Mouse (Mus musculus): ENCODE measurements around the gene Cenpv.
"Not testable (repeated sequence)": the region's sequence is repeated elsewhere in the genome, so short reads cannot be mapped to it uniquely, and the experiment has no call there.

Cenpv gene

DNA sequence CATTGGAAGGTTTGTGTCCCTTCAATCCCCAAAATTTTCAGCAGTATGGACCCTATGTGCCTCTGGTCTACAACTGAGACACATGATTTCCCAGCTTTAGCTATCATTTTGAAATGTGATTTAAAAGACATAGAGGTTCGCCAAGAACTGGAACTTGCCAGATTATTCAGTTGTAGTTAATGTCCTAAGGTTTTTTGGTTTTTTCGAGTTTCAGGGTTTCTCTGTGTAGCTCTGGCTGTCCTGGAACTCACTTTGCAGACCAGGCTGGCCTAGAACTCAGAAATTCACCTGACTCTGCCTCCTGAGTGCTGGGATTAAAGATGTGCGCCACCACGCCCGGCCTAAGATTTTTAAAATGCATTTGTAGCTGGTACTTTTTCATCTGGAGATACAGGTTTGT is 14.6 kb upstream of the Cenpv start:
- DNase-seq: no peak

DNA sequence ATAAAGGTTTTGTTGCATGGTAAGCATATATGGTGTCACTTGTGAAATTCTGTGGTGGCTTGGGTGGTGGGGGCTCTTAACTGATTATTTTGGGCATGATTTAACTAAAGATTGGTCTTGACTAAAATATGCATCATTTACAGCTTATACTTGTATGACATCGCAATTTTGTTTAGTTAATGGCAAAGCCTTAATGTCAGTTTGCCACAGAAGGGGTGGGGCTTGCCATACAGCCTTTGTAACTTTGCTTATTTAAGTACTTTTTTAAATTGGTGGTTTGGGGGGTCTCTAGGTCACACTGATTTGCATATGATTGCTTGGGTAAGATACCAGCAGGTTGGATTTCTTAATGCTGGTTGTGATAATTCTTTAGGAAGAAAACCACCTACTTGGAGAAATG is 14.1 kb upstream of the Cenpv start:
- DNase-seq: no peak

DNA sequence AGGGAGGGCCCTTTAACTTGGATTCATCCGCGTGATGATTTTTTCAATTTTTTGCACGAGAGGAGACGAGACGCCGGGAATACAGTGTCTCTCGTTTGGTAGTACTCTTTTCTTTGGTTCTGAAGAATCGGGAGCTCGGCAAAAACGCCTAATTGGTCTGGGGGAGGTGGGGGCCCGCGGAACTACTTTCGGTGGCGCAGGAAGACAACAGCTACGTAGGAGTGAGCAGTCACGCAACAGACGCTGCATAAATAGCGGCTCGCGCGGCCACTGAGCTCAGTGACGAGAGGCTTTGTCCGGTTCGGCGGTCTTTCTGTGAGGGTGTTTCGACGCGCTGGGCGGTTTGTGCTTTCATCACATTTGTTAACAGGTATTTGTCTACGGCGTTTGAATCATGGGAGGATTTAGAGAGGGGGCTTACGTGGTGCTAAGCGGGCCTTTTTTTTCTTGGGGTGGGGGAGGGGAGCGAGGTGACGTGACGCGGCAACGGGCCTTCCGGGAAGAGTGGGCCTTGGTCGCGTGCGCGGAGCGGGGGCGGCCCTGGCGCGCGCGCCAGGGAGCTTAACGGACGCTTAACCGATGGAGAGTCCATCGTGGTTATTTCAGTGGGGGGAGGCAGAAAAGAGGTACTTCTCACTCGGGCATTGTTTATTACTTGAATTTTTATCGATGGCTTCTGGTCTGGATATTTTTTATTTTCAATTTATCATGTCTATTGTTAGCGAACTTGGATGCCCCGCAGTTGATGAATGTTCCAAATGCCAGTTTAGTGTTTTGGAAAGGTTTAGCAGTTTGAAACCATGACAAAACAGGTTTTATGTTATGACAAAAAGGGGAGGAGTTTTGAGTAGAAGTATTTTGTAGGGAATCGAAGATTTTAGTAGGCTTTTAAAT is 12.4 kb upstream of the Cenpv start:
- DNase-seq: peak; percentile 94

DNA sequence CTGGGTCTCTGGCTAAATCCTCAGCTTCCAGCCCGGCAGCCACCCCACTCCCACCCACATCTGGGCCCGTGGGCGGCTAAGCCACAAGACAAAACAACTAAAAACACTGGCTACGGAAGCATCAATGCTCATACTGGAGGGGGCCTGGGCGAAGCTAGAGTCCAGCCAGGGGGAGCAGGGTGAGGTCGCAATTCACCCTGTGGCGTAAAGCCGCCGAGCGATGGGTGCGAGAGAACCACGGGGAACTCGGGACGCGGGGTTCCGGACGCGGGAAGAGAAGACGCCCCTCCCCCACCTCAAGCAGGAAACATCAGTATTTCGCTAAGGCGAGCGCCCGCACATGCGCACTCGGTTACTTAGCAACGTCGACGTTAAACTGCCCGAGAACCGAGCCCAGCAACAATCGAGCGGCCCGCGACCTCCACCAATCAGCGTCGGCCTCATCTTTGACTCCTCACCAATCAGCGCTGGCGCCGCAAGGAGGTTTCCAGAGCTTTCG is 11.7 kb upstream of the Cenpv start, which contains the start of gene Ubb:
Ubb (plus strand) TSS at position 445 of the 499 bp plus-strand sequence.
- DNase-seq: peak; percentile 100

DNA sequence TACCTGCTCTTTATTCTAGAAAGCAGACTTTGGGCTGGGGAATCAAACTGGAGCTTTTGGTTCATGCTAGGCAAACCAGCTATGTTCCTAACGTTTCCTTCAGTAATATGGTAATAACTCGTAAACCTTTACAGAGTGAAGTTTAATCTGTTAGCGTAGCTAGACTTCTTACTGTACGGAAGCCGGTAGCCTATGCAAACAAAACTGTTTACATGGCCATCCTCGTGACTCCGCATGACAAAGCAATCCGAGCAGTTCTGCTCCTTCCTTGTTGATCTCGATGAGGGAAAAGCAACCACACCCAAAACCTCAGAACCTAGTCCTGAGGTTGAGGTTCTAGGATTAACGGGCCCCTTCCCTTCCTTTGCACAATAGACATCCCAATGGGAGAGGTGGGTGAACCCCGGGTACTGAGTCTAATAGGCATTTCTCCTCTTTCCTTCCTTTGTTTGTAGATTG is 11.2 kb upstream of the Cenpv start:
- DNase-seq: peak; percentile 66

DNA sequence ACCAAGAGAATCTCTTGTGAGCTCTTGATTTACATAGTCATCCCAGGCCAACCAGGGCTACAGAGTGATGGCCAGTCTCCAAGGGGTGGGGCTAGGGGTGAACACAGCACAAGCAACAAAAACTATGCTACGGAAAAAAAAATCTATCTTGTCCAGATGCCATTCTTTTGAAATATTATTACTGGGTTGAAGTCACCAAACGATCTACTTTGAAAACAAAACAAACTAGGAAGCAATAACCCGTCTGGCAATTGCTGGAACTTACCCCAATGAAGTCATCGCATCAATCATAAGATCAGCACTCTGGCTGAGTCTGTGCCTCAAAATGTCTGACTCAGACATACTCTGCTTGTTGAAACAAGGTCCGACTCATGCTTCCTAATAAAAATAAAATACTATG is 10.7 kb upstream of the Cenpv start:
- DNase-seq: peak; percentile 83

DNA sequence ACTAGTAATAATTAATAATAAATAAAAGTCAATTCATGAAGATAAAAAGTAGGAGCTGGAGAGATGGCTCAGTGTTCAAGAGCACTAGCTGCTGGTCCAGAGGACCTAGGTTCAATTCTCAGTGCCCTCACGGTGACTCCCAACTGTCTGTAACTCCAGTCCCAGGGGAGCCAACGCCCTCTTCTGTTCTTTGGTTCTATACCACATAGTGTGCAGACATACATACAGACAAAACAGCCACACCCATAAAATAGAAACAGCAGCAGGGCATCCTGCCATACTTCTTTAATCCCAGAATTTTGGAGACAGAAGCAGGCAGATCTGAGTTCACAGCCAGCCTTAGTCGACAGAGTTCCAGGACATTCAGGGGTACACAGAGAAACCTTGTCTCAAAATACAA is 4.9 kb upstream of the Cenpv start:
- DNase-seq: no peak

DNA sequence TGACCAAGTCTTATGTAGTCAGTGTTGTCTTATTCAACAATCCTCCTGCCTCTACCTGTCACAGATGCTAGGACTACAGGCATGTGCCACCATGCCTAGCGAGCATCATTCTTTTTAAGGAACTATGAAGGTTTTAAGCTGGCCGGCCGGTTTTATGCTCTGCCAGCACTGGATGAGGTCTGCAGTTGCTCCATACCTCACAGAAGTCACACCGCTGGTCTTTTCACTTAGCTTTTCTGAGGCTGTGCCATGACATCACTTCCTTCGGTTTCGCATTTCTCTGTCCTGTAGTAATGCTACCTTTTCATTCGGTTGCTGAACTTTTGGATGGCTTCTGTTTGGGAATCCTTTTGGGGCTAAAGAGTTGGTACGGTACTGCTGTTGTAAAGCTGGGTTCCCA is 2.5 kb upstream of the Cenpv start:
- DNase-seq: no peak

DNA sequence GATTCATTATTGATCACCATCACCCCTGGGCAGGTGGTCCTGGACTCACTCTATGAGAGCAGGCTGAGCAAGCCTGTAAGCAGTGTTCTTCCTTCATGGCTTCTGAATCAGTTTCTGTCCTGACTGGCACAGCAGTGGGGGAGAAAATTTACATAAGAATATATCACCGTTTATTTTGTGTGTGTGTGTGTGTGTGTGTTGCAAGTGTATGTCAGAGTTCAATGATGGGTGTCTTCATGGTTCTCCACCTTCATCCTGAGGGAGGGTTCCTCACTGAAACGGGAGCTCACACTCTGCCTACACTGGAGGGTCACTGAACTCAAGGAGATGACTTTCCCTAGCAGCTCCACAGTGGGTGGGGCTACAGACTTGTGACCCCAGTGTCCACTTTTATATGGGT is 1.9 kb upstream of the Cenpv start:
- DNase-seq: no peak

DNA sequence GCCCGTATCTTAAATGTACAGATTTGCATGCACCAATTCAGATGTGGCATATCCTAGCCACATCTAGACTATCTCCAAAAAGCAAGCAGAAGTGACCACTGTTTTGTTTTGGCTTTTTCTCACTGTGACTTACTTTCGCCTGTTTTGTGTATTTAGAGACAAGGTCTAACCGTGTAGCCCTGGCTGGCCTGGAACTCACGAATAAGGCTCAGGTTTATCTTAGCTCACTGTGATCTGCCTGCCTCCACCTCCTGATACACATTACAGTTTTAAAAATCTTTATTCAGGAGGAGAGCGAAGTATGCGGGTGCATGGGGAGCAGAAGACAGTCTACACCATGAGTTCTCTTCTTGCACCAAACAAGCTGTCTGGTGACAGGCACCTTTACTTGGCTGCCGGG is 1.1 kb upstream of the Cenpv start:
- no peak for DNase-seq

DNA sequence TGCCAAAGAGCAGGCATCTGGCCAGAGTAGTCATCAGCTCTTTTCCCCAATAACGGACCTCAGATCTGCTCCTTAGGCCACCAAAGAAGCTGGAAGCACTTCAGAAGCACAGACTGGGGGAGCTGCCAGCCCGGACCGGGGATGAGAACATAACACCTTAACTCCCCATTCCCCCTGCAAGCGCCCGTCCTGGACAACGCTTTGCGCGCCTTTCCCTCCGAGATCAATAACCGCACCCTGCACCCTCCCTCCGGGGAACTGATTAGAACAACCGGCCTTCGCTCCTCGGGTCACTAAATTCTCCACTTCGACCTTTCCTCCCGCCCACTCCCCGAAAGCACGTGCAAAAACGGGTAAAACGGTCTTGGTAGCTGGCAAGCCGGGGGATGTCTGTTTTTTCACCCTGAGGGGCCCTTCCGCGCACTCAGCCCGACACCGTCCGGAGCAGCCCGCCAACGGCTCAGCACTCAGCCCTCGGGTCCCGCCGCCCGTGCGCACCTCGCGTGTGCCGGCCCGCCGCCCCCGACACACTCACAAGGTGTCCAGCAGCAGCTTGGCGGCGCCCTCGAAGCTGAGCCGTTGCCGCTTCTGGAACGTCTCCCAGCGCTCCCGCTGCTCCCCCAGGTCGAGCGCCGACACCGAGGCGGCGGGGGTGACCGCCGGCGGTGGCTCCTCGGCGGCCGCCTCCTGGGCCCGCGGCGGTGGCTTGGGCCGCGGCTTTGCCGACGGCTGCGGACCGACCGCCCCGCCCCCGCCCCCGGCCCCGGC is 556 bp downstream of the Cenpv start:
- peak; percentile 68 for DNase-seq

DNA sequence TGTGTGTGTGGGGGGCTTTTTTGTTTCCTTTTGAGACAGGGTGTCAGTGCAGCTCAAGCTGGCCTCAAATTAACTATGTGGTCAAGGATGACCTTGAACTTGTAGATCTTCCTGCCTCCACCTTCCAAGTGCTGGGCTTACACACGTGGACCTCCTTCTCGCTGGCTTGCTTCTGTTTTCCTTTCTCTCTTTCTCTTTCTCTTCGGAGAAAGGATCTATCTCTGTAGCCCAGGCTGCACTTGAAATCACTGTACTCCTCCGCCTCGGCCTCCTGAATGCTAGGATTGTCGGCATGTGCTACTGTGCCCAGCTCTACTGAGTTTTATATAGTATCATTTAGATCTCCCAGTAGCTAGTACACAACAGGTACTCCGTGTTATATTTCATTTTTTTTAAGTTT is 1.5 kb downstream of the Cenpv start:
- DNase-seq: no peak

DNA sequence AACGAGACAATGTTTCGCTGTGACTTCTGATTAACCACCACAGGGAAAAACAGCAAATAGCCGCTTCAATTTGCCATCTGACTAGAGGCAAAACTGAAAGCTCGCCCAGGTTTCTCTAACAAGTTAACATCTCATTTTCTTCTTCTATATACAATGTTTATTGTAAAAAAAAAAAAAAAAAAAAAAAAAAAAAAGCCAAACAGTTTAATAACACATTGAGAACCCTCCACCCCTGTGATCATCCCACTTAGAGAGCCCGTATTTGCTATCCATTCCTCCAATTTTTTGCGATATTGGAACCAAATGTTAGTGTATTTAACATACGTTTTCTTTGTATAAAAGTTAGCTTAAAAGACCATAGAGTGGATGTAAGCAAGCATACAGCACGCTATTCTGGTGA is 2.0 kb downstream of the Cenpv start:
- DNase-seq: no peak

DNA sequence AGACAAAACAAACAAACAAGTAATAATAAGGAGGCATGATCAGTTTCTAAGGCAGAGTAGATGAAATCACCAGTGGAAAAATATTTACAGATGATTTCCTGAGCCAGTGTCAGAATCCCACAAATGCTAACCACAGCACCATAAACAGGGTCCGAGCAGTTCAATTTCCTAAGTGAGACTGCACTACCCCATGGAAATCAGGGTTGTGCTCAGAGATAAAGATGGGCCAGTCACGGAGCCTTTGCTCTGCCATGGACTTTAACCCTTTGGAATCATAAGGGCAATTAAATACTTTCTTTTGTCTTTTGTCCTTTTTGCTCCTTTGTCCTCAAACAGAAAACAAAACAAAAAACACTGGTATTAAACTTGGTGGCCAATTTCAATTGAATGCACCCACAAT is 16.8 kb downstream of the Cenpv start:
- DNase-seq: no peak

DNA sequence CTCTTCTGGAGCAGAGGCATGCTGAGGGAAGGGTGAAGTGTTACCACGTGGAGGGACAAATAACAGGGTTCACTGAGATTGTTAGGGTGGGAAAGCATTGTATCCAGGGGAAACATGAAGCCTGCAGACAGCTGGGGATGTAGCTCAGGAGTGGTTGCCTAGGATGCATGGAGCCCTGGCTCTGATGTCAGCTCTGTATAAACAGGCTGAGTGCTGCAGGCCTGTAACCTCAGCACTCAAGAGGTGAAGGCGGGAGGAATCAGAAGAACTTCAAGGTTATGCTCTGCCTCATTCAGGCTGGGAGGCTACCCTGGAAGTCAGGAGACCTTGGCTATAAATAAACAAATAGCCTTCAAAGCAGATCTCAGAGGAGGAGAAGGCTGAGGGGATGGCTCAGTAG is 20.1 kb downstream of the Cenpv start:
- no peak for DNase-seq

DNA sequence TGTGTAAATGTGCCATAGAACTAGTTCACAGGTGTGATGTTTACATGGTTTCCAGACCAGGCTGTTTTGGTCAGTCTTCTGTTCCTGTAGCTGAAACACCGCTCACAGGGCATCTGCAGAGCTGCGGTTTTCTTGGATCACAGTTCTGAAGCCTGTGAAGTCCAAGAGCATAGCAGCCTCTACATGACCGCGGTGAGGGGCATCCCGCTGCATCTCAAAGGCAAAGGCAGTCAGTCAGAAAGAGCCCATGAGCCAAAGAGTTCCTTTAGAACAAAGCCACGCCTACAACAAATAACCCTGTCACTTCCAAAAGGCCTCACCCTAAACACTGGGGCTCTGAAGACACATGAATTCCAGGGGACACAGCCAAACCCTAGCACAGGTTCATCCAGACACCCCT is 25.8 kb downstream of the Cenpv start:
- no peak for DNase-seq

DNA sequence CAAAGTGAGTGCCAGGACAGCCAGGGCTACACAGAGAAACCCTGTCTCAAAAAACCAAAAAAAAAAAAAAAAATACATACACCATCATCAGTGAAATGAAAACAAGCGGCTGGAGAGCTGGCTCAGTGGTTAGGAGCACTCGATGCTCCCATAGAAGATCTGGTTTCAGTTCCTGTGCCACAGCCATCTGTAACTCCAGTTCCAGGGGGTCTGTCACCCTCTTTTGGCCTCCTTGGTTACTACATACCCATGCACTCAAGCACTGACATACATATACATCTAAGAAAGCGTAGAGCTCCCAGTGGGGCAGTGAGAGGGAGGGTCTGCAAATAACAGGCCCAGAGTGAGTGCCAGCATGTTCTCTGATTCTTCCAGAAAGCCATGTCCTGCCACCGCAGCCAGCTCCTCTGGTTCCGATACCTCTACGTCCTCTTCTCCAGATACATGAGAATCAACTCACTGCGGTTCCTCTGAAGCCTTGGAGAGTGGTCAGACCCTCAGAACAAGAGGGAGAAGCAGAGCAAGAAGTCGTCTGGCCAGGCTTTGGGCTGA is 26.5 kb downstream of the Cenpv start:
- DNase-seq: no peak

DNA sequence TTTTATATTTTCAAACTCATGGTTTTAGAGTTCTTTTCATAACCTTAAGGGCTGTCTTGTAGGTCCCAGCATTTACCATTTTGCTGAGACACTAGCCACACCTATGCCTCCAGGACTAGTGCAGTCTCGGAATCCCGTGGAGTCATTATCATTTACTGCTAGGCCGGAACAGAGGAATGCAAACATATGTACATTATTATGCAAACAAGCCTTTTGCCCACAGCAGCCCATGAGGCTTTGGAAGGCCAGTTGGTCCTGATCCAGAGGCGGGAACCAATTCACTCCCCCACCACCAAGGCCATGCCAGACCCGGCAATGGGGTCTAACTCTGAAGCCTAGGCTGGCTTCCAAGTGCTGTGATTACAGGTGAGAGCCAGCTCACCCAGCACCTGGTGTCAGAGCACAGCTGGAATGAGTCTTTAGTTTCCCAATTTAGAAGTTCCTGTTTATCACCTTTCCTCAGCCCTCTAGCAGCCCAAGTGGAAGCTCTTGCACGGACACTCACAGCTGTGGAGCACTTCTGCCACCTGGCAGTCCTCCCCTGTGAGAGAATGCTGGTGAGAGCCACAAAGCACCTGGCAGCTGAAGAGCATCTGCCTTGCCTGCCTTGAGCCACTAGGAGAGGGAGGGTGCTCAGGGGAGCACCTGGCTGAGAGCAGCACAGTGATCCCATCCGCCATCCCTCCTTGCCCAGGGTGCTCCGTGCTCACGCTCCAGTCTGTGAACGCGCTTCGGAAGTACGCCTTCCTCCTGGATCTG is 27.4 kb downstream of the Cenpv start:
- DNase-seq: peak; percentile 27

DNA sequence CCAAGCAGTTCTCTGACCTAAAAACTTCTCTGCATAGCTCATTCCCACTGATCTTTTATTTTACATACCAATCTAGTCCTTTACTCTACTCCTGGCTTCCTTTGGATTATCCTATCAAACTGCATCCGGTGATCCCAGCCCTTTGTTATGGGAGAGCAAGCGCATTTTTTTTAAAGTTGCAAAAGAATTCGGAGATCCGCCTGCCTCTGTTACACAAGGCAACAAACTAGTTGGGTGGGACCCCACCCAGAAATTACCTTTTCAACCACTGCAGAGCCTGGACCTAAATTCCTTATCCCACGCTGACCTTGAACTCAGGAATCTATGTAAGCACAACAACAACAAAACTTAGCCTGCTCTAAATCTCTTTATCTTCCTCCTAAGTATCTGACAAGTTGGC is 28.1 kb downstream of the Cenpv start:
- DNase-seq: no peak

DNA sequence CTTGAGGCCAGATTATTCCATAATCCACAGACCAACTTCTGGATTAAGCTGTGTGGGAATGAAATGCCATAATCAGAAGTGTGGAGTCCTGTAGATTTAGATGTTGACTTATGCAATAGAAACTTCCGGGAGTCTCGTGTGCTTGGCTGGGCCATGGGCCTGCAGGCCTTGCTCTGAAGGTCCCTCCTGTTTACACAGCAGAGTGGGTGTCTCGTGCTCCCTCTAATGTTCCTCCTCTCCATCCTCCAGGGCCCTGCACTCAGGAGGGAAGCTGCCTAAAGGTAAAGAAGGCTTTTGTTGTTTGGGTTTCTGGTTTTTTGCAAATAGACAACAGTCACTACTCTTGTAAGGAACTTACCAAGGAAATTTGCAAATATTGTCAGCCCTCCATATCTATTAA is 29.5 kb downstream of the Cenpv start:
- DNase-seq: no peak

DNA sequence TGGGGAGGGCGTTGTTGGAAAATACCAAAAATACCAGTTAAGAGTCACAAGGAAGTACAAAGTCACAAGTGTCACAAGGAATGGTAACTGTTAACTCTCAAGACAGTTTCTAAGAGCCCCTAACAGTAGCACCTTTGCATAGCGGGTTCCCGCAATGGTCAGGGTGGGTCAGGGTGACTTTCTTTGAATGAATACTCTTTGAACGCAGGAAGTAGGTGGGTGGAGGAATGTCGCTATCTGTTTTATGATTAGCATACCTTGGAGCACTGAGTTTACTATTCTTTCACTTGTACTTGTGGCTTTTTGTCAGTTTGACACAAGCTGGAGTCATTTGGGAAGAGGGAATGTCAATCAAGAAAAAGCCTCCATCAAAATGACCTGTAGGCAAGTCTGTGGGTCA is 30.2 kb downstream of the Cenpv start:
- DNase-seq: not testable (repeated sequence)

DNA sequence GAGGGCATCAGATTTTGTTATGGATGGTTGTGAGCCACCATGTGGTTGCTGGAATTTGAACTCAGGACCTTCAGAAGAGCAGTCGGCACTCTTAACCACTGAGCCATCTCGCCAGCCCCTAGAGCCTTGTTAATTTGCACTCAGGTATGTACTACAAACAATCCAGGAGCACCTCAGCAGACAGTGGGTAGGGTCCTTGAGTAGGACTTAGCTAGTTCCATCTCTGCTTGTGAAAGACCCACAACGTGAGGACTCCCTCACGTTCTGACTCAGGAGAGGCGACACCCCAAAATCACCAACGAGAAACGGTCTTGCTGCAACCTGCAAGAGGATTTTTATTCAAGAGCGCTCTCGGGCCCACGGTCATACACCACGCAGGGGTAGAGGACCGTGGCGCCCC is 30.7 kb downstream of the Cenpv start:
- not testable (repeated sequence) for DNase-seq

DNA sequence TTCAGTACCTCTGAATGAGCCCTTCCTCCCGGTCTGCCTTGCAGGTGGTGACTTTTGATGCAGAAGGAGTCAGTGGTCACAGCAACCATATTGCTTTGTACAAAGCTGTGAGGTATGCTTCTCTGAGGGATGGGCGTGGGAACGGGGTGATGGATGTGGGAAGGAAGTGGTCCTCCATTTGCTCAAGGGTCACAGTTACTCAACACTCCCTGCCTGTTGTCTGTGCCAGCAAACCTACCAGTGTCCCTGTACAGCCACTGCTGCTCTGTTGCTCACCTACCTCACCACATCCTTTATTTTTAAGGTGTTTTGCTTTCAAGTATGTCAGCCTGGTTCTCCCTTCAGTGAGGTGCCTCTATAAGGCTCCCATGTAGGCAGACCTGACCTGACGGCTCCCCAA is 31.4 kb downstream of the Cenpv start:
- DNase-seq: no peak
